Mouse (Mus musculus) E14TG2a.4 (cell line): ENCODE results near the gene Grwd1.

Source experiments
- CTCF ChIP-seq: conservative IDR thresholded peaks from 2 replicates; pipeline ENCODE4 v1.5.1; 2014; ENCODE audit warnings: low read length
- NANOG ChIP-seq: IDR thresholded peaks from 2 replicates; pipeline ENCODE4 v1.6.1; 2014; ENCODE audit warnings: borderline replicate concordance, low read length, mixed read lengths
- POU5F1 ChIP-seq: IDR thresholded peaks from 2 replicates; pipeline ENCODE4 v1.6.1; 2014; ENCODE audit warnings: low read length, borderline replicate concordance

DNA sequence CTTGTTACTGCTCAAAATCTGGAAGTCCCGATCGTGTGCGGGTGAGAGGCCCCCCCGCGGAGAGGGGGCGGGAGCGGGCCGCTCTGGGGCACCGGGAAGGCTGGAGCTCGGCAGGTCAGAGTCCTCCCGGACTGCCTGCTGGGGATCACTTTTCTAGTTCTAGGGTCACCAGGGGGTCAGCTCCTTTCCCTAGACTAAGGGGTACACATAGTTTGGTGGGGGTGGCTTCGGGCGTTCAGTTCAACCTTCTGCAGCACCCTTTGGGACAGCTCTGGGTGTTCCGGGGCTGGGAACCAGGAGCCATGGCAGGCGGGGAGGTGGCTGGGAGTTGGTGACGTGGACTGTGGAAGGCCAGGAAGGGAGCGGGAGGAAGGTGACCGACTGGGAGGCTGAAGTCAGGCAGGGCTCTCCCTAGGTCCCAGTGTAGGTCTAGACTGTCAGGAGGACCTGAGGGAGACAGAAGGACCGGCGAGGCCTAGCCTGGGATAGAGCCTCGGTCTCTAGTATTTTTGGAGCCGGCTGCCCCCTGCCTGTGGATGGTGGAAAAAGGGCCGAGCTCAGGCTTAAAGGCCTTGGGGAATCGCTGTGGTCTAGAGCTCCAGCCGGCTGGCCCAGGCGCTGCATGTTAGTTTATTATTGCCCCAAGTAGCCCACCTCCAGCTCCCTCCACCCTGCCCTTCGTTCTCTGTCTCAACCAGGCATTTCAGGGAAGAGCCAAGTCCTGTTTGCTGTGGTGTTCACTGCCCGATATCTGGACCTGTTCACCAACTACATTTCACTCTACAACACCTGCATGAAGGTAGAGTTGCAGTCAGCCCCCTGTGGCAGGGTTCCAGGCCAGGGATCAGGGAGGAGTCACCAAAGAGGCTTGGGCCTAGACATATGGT is 42.6 kb upstream of the Grwd1 start:
- TF ChIP-seq CTCF (0 out of 2 replicates have a peak, but pooled peaks have one; percentile 12), POU5F1 (no peak), NANOG (no peak)
